Mouse (Mus musculus) heart, postnatal 0 days (tissue): ENCODE measurements around the gene Tbc1d2b. TPM values are rescaled to one million over a fixed set of nuclear protein-coding genes. Genes with fewer than 3 reads are reported as not detected.

ENCODE experiments used
- ATAC-seq: fragments of 200-750 bp; cut with Nextera tagmentation; 2 replicates; pipeline ENCODE4 v1.8.0; 2017; ENCODE audit warnings: low read depth, moderate number of reproducible peaks, moderate library complexity; ENCODE audit not compliant: insufficient read depth
- DNase-seq: peaks from one replicate; pipeline ENCODE4 v3.0.0-alpha.2; 2016; ENCODE audit warnings: low spot score
- H3K27ac ChIP-seq: fragments of 300-500 bp; sonication (generic); 2 replicates; pipeline ENCODE4 v1.5.1; 2014; ENCODE audit warnings: low read depth, mild to moderate bottlenecking
- H3K27me3 ChIP-seq: fragments of 300-500 bp; sonication (generic); 2 replicates; pipeline ENCODE4 v1.6.1; 2014; ENCODE audit warnings: low read length, mixed read lengths; ENCODE audit not compliant: control insufficient read depth, insufficient read depth
- H3K36me3 ChIP-seq: fragments of 300-500 bp; sonication (generic); replicated peaks from 2 replicates; pipeline ENCODE4 v1.6.1; 2014; ENCODE audit warnings: low read length, mixed read lengths; ENCODE audit not compliant: control insufficient read depth, insufficient read depth
- H3K4me1 ChIP-seq: fragments of 300-500 bp; sonication (generic); 2 replicates; pipeline ENCODE4 v1.6.1; 2014; ENCODE audit warnings: antibody characterized with exemption; ENCODE audit not compliant: control insufficient read depth, insufficient read depth
- H3K4me2 ChIP-seq: fragments of 300-500 bp; sonication (generic); 2 replicates; pipeline ENCODE4 v1.6.1; 2014; ENCODE audit warnings: low read depth, mild to moderate bottlenecking, low read length, moderate library complexity
- H3K4me3 ChIP-seq: fragments of 300-500 bp; sonication (generic); 2 replicates; pipeline ENCODE4 v1.5.1; 2014; ENCODE audit warnings: low read depth, low read length
- H3K9ac ChIP-seq: fragments of 300-500 bp; sonication (generic); replicated peaks from 2 replicates; pipeline ENCODE4 v1.6.1; 2014; ENCODE audit warnings: low read depth, low read length, mixed read lengths
- H3K9me3 ChIP-seq: fragments of 300-500 bp; sonication (generic); replicated peaks from 2 replicates; pipeline ENCODE4 v1.6.1; 2016; ENCODE audit warnings: low read length; ENCODE audit not compliant: control insufficient read depth
- CTCF ChIP-seq: IDR thresholded peaks from 2 replicates; pipeline ENCODE4 v1.5.1; 2016; ENCODE audit warnings: antibody characterized with exemption, control low read depth, low read depth
- EP300 ChIP-seq: IDR thresholded peaks from 2 replicates; pipeline ENCODE4 v1.6.1; 2016; ENCODE audit warnings: antibody characterized with exemption, low read depth
- WGBS: fragments of 180-500 bp; shearing (Covaris S2); extraction: QIAGEN DNeasy Blood & Tissue Kit; methylation state at CpG from one replicate; pipeline ENCODE4 v1.1.7; 2014; 5-methylcytosine and 5-hydroxymethylcytosine counted together
- polyA plus RNA-seq: library from polyadenylated mRNA; unstranded; fragments of >200 nt; fragmentation: Nextera tagmentation; extraction: Ambion mirVana; gene quantifications from 2 replicates; pipeline ENCODE4 v1.2.1, GENCODE M21; 2015
- total RNA-seq: library from RNA; depleted of rRNA; stranded (reverse); fragments of >200 nt; gene quantifications from 2 replicates; pipeline ENCODE4 v1.2.3, GENCODE M21; 2014; ENCODE audit warnings: low replicate concordance

The Tbc1d2b gene
- total and polyA plus RNA-seq, 2 experiments from 2014 or later, result 2.9 to 24.7 TPM

DNA sequence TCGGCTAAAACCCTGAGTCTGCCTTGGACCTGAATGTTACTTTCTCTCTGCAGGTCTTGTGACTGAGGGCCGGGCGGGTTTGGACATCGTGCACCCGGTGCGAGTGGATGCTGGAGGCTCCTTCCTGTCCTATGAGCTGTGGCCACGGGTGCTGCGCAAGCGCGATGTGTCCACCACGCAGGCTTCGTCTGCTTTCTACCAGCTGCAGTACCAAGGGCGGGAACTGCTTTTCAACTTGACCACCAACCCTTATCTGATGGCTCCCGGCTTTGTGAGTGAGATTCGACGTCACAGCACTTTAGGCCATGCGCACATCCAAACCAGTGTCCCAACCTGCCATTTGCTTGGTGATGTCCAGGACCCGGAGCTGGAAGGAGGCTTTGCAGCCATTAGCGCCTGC lies 99.2 kb downstream of the Tbc1d2b start:
- H3K27ac ChIP-seq, result no peak overlapping the region
- H3K36me3 ChIP-seq, result peaks cover 29% of the 10 kb centered on the region
- 92% methylated on average over 19 of the region's 19 CpGs for WGBS

DNA sequence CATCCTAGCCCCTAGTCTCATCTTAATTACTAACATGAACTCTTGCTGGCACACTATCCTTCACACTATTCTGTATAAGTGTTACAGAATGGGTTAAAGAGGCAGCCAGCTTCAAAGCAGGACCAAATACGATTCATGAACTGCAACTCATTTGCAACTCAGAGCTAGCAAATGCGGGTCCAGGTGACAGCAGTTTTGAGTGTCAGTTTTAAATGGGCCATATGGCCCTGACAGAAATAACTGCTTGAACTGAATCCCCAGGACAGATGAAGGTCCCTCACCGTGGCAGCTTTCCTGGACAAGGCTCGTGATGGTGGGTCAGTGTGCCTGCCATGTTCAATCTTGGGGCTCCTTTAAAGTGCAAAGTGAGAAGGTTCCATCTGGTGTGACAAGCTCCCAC lies 100.6 kb downstream of the Tbc1d2b start:
- DNase-seq, result no peak
- ATAC-seq, result no peak
- H3K9ac ChIP-seq, result no peak overlapping the region
- H3K36me3 ChIP-seq, result peaks cover 26% of the 10 kb centered on the region
- H3K27ac ChIP-seq, result no peak overlapping the region
- peaks cover 20% of the 10 kb centered on the region for H3K4me1 ChIP-seq
- WGBS, result 47% methylated on average over 4 of the region's 4 CpGs
- no peaks in the 10 kb centered on the region for H3K9me3 ChIP-seq
- H3K4me2 ChIP-seq, result no peak overlapping the region
- TF ChIP-seq CTCF (no peak), EP300 (no peak)
- no peaks in the 10 kb centered on the region for H3K27me3 ChIP-seq
- H3K4me3 ChIP-seq, result no peak overlapping the region

More for the DNA sequence above, 99.2 kb downstream of the Tbc1d2b start:
- Histone ChIP-seq H3K4me1 (peaks cover 8% of the 10 kb centered on the region; the same call in 1 of the 2 replicates), H3K9ac (no peak overlapping the region), H3K4me2 (no peak overlapping the region), H3K4me3 (no peak overlapping the region), H3K27me3 (no peaks in the 10 kb centered on the region), H3K9me3 (no peaks in the 10 kb centered on the region)
- DNase-seq (no peak), ATAC-seq (no peak)
- TF ChIP-seq EP300, result no peak
- TF ChIP-seq CTCF, result no peak

DNA sequence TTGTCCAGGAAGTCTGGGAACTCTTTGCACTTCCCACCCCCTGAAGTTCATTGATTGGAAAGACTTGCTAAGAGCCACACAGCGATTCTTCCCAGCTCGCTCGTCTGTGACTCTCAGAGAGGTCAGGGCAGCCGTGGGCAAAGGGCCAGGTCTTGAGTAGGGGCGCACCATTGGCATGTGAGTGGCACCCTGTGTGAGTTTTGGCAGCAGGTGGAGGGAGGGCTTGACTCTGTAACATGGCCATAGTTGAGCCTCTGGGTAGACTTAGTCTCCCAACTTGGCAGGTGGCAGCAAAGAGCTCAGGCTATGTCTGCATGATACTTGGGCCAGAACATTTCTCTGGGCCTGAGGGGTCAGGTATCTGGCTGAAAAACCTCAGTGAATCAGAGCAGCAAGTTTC lies 104.0 kb downstream of the Tbc1d2b start:
- H3K36me3 ChIP-seq, result peaks cover 3% of the 10 kb centered on the region
- no peak for ATAC-seq
- no peak overlapping the region for H3K4me2 ChIP-seq
- no peak overlapping the region for H3K9ac ChIP-seq
- peak; percentile 45 for DNase-seq
- peaks cover 30% of the 10 kb centered on the region for H3K4me1 ChIP-seq
- peak overlapping the region; percentile 72 for H3K27ac ChIP-seq
- WGBS, result 32% methylated on average over 5 of the region's 5 CpGs
- no peak overlapping the region for H3K4me3 ChIP-seq
- H3K9me3 ChIP-seq, result no peaks in the 10 kb centered on the region
- no peak for TF ChIP-seq EP300
- no peak; the same call in 1 of the 2 replicates for TF ChIP-seq CTCF
- H3K27me3 ChIP-seq, result no peaks in the 10 kb centered on the region

DNA sequence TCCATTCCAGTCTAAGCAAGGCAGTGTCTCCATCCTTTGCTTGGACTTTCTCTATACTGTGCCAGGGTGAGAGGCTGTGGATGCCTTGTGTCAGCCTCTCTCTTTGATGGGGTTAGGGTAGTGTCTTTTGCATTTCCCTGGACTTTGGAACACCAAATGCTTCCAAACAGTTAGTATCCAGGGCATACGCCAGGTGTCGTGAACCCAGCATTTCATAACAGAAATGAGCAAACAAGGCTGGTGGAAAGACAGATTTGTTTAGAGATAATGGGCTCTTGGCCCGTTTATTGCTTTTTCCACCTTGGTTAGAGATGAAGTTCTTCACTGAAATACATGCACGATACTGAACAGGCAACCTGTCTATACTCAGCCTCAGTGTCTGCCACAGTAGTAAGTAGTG lies 105.0 kb downstream of the Tbc1d2b start:
- no peaks in the 10 kb centered on the region for H3K27me3 ChIP-seq
- H3K36me3 ChIP-seq, result no peaks in the 10 kb centered on the region
- H3K9me3 ChIP-seq, result no peaks in the 10 kb centered on the region
- 86% methylated on average over 4 of the region's 4 CpGs for WGBS
- H3K4me2 ChIP-seq, result 0 out of 2 replicates have a peak overlapping the region, but pooled peaks have one; percentile 88
- no peak for DNase-seq
- H3K4me1 ChIP-seq, result peaks cover 30% of the 10 kb centered on the region
- ATAC-seq, result no peak
- TF ChIP-seq EP300, result no peak
- H3K27ac ChIP-seq, result peak overlapping the region; percentile 73
- H3K9ac ChIP-seq, result no peak overlapping the region
- no peak overlapping the region for H3K4me3 ChIP-seq

DNA sequence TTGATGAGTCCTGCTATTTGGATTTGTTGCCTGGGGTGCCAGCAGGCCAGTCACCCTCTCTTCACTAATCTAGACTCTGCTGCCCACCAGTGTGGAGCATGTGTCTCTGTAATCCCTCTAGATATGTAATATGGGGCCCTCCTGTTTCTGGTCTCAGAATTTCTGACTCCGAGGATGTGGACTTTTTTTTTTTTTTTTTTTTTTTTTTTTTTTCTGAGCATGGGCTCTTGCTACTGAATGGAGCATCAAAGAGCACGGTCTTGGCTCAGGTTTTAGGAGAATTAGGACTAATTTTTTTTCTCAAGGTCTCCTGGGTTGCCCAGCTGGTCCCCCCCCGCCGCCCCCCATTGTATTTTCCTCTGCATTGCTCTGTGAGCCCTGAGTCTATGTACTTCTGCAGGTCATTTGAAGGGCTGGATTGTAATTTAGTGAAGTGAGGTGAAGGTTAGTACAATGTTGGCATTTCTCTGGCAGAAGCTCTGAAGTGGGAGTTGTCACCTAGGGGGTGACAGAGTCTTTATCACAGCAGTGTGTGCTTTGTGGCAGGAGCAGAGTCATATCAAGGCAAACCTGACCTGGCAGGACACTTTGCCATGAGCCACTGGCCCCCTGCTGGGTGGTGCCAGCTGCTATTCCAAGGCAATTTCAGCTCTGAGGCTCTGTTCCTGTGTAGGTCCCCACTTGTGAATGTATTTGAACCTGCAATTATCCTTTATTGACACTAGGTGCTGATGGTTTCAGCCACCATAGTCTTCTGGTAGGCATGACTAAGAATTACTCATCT lies 105.7 kb downstream of the Tbc1d2b start:
- DNase-seq (peak; percentile 73), ATAC-seq (peak; percentile 48)
- WGBS, result 65% methylated on average over 4 of the region's 4 CpGs
- Histone ChIP-seq H3K4me2 (peak overlapping the region; percentile 88), H3K36me3 (no peaks in the 10 kb centered on the region), H3K27me3 (no peaks in the 10 kb centered on the region), H3K9me3 (no peaks in the 10 kb centered on the region; the same call in 1 of the 2 replicates), H3K9ac (no peak overlapping the region), H3K4me3 (peak overlapping the region; percentile 78; the same call in 1 of the 2 replicates), H3K27ac (peak overlapping the region; percentile 73), H3K4me1 (peaks cover 30% of the 10 kb centered on the region)
- TF ChIP-seq EP300 (no peak), CTCF (peak; percentile 20)

- peak overlapping the region; percentile 73 for H3K27ac ChIP-seq
- H3K36me3 ChIP-seq, result no peaks in the 10 kb centered on the region
- ATAC-seq, result peak; percentile 48
- DNase-seq, result peak; percentile 28
- no peaks in the 10 kb centered on the region for H3K27me3 ChIP-seq
- 1% methylated on average over 18 of the region's 18 CpGs for WGBS
- no peak for TF ChIP-seq EP300
- TF ChIP-seq CTCF, result no peak
- no peaks in the 10 kb centered on the region; the same call in 1 of the 2 replicates for H3K9me3 ChIP-seq
- H3K4me3 ChIP-seq, result peak overlapping the region; percentile 78
- peak overlapping the region; percentile 74 for H3K9ac ChIP-seq
- peaks cover 30% of the 10 kb centered on the region for H3K4me1 ChIP-seq
- H3K4me2 ChIP-seq, result peak overlapping the region; percentile 88
Observed at GRCm38 (mm10) chr9:90163749-90164095, 106.9 kb downstream of the Tbc1d2b start.
